ENCODE assay signal across 11 mouse cellular contexts in the genomic region with DNA sequence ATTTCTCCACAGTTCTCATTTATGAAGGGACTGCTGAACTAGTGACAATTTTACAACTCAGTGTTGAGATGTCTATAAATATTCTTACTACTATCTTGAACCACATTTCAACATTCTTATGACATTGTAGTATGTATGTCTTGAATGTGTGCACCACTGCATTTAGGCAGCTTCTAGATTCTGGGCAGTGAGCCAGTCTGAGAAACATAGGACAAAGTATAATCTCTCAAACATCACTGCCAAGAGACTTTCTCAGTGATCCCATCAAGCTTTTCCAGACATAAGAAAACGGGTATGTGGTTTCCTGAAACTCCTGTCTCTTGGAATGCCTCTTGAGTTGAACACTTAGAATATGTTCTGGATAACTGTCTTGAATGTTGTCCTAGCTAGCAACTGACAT.
"Had no signal": no experiment of that assay in that cellular context is flagged by ENCODE, and none has a peak within 500 bp of the region (broad histone marks: within the 10 kb centered on the region; RNA-seq: fewer than 3 reads in every experiment).

No protein-coding gene starts in this region.

- H3K4me1 ChIP-seq: liver, embryonic 15.5 days; midbrain, embryonic 13.5 days; stomach, embryonic 15.5 days had no signal

- H3K36me3 ChIP-seq: liver, embryonic 15.5 days; midbrain, embryonic 13.5 days; stomach, embryonic 15.5 days had no signal

- H3K27me3 ChIP-seq: liver, embryonic 15.5 days; midbrain, embryonic 13.5 days; stomach, embryonic 15.5 days had no signal

- H3K9ac ChIP-seq: liver, embryonic 15.5 days; midbrain, embryonic 13.5 days; stomach, embryonic 15.5 days had no signal

- DNase-seq: layer of hippocampus, adult 9-11 months; liver; lung, adult 2 months; lung, postnatal 14 days; right cerebral cortex, postnatal 14 days; thymus, adult 2 months; thymus, postnatal 25 days had no signal

- H3K4me2 ChIP-seq: liver, embryonic 15.5 days; midbrain, embryonic 13.5 days; stomach, embryonic 15.5 days had no signal

- ATAC-seq: intestine, embryonic 16.5 days; midbrain, embryonic 13.5 days had no signal

- H3K4me3 ChIP-seq: liver, embryonic 15.5 days; midbrain, embryonic 13.5 days; stomach, embryonic 15.5 days had no signal

- H3K27ac ChIP-seq: liver, embryonic 15.5 days; midbrain, embryonic 13.5 days; stomach, embryonic 15.5 days had no signal

- H3K9me3 ChIP-seq: liver, embryonic 15.5 days; midbrain, embryonic 13.5 days; stomach, embryonic 15.5 days had no signal
